Mouse (Mus musculus) intestine, postnatal 0 days (tissue): ENCODE measurements around the gene Ikbke. TPM values are rescaled to one million over a fixed set of nuclear protein-coding genes. Genes with fewer than 3 reads are reported as not detected.
A peak's percentile ranks its signal among the peaks of the same experiment; 100 is the strongest.

Experiments used
- ATAC-seq: fragments of 200-750 bp; cut with Nextera tagmentation; 2 replicates; pipeline ENCODE4 v1.8.0; 2017; ENCODE audit warnings: mild to moderate bottlenecking, moderate TSS enrichment, moderate library complexity
- H3K27ac ChIP-seq: fragments of 300-500 bp; sonication (generic); 2 replicates; pipeline ENCODE4 v1.5.1; 2014; ENCODE audit warnings: mild to moderate bottlenecking, low read depth, low read length, moderate library complexity
- H3K27me3 ChIP-seq: fragments of 300-500 bp; sonication (generic); replicated peaks from 2 replicates; pipeline ENCODE4 v1.6.1; 2014; ENCODE audit warnings: low read length, mixed read lengths; ENCODE audit not compliant: control insufficient read depth, insufficient read depth
- H3K36me3 ChIP-seq: fragments of 300-500 bp; sonication (generic); 2 replicates; pipeline ENCODE4 v1.6.1; 2014; ENCODE audit warnings: mild to moderate bottlenecking, moderate library complexity; ENCODE audit not compliant: control insufficient read depth, insufficient read depth
- H3K4me1 ChIP-seq: fragments of 300-500 bp; sonication (generic); replicated peaks from 2 replicates; pipeline ENCODE4 v1.6.1; 2014; ENCODE audit warnings: antibody characterized with exemption, low read length, mixed read lengths; ENCODE audit not compliant: control insufficient read depth, insufficient read depth
- H3K4me2 ChIP-seq: fragments of 300-500 bp; sonication (generic); replicated peaks from 2 replicates; pipeline ENCODE4 v1.6.1; 2014; ENCODE audit warnings: low read depth, mild to moderate bottlenecking, moderate library complexity
- H3K4me3 ChIP-seq: fragments of 300-500 bp; sonication (generic); 2 replicates; pipeline ENCODE4 v1.5.1; 2014; ENCODE audit warnings: low read depth, low read length
- H3K9ac ChIP-seq: fragments of 300-500 bp; sonication (generic); 2 replicates; pipeline ENCODE4 v1.6.1; 2014; ENCODE audit warnings: mild to moderate bottlenecking, low read depth, low read length
- H3K9me3 ChIP-seq: fragments of 300-500 bp; sonication (generic); 2 replicates; pipeline ENCODE4 v1.6.1; 2016; ENCODE audit warnings: mixed run types; ENCODE audit not compliant: control insufficient read depth
- CTCF ChIP-seq: sonication (generic); IDR thresholded peaks from 2 replicates; pipeline ENCODE4 v1.5.1; 2016; ENCODE audit warnings: low read depth, mild to moderate bottlenecking, control low read depth, antibody characterized with exemption, moderate library complexity
- WGBS: fragments of 180-500 bp; shearing (Covaris S2); extraction: QIAGEN DNeasy Blood & Tissue Kit; methylation state at CpG from one replicate; pipeline ENCODE4 v1.1.7; 2014; 5-methylcytosine and 5-hydroxymethylcytosine counted together
- polyA plus RNA-seq: library from polyadenylated mRNA; unstranded; fragments of >200 nt; fragmentation: Nextera tagmentation; extraction: Ambion mirVana; gene quantifications from 2 replicates; pipeline ENCODE4 v1.2.1, GENCODE M21; 2015

Gene Ikbke
- polyA plus RNA-seq, 1 experiment from 2014 or later, result 8.3 TPM

DNA sequence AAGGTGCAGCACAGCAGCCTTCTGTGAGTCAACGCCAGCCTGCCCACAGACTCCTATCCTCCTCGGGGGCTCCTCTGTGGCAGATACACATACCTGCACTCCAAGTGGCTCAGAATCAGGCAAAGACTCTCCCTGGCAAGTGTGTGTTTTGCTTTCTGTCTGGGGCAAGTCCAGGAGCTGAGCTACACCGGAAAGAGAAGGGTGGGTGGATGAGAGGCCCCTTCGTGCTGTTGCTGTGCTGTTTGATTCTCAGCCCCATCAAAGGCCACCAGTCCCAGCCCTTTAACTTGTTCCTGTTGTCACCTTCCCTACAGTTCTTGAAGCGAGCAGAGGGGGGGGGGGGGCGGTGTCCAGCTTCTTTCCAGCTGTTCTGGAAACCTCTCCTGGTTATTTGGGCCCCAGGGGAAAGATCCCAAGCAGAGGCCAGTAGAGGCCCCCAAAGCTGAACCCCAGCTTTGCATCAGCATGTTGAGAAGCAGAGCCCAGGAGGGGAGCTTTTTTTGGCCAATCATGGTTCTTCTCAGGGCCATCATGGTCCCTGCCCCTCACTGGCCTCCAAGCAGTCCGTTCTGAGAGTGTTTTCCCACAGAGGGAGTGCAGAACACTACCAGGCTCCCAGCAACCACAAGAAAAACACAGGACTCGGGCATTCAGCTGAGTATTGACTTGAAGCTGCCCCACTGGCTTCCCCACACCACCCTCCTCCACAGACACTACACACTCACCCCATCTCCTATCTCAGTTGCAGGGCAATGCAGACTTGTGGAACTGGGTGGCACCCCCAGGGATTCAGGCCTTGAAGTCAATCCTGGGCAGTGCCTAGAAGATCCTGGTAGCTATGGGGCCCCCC lies 575 bp downstream of the Ikbke start:
- no peak for ATAC-seq
- no peaks in the 10 kb centered on the region for H3K27me3 ChIP-seq

DNA sequence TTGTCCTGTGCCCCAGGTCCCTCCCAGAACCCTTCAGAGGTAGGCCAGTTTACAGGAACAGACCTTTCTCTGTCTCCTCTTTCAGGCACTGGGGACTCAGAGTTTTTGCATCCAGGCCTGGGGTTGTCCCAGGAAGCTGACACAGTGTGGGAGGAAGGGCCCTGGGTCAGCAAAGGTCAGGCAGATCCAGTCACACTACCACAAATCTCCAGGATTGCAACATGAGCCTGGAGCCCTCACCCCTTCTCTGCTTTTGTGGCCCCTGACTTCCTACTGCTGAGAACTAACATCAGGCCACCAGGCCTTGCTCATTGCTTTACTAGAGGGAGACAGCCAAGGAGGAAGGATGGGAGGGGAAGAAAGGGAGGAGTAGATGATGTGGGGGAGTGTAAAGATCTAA lies 2.6 kb downstream of the Ikbke start:
- H3K4me3 ChIP-seq, result no peak overlapping the region

More for the DNA sequence above, 575 bp downstream of the Ikbke start:
- no peaks in the 10 kb centered on the region for H3K36me3 ChIP-seq
- 34% methylated on average over 8 of the region's 8 CpGs for WGBS
- H3K4me3 ChIP-seq, result peak overlapping the region; percentile 44
- peak overlapping the region; percentile 68 for H3K4me2 ChIP-seq
- no peak for TF ChIP-seq CTCF
- H3K9me3 ChIP-seq, result no peaks in the 10 kb centered on the region
- H3K4me1 ChIP-seq, result peaks cover 8% of the 10 kb centered on the region; the same call in 1 of the 2 replicates
- H3K27ac ChIP-seq, result peak overlapping the region; percentile 54
- peak overlapping the region; percentile 45 for H3K9ac ChIP-seq

DNA sequence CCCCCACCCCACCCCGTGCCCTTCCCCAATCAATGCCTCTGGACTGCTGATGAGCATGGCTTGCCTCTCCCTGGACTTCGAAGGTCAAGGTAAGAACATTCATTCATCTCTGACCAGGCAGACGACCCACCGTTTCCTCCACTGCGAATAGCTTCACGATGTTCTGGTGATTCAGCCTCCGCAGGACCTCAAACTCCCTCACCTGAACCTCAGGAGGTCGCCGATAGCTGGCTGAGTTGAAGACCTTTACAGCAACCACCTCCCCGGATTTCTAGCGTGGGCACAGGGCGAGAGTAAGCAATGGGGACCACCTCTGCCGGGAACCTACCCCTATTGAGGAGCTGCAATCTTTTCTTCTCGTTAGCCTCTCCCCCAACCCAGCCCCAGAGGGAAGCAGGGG lies 3.8 kb downstream of the Ikbke start:
- peak overlapping the region; percentile 56 for H3K4me2 ChIP-seq
- H3K4me3 ChIP-seq, result peak overlapping the region; percentile 27
- no peak for TF ChIP-seq CTCF
- H3K27me3 ChIP-seq, result no peaks in the 10 kb centered on the region
- 68% methylated on average over 14 of the region's 14 CpGs for WGBS
- H3K4me1 ChIP-seq, result peaks cover 3% of the 10 kb centered on the region; the same call in 1 of the 2 replicates
- peaks cover 16% of the 10 kb centered on the region; the same call in 1 of the 2 replicates for H3K36me3 ChIP-seq
- H3K9ac ChIP-seq, result no peak overlapping the region
- no peak for ATAC-seq
- no peaks in the 10 kb centered on the region for H3K9me3 ChIP-seq
- peak overlapping the region; percentile 1; the same call in 1 of the 2 replicates for H3K27ac ChIP-seq

More for the DNA sequence above, 2.6 kb downstream of the Ikbke start:
- peaks cover 3% of the 10 kb centered on the region; the same call in 1 of the 2 replicates for H3K4me1 ChIP-seq
- H3K27me3 ChIP-seq, result no peaks in the 10 kb centered on the region
- no peaks in the 10 kb centered on the region for H3K9me3 ChIP-seq
- no peak for ATAC-seq
- H3K9ac ChIP-seq, result no peak overlapping the region
- no peak overlapping the region for H3K4me2 ChIP-seq
- TF ChIP-seq CTCF, result no peak
- peaks cover 16% of the 10 kb centered on the region; the same call in 1 of the 2 replicates for H3K36me3 ChIP-seq
- H3K27ac ChIP-seq, result no peak overlapping the region

DNA sequence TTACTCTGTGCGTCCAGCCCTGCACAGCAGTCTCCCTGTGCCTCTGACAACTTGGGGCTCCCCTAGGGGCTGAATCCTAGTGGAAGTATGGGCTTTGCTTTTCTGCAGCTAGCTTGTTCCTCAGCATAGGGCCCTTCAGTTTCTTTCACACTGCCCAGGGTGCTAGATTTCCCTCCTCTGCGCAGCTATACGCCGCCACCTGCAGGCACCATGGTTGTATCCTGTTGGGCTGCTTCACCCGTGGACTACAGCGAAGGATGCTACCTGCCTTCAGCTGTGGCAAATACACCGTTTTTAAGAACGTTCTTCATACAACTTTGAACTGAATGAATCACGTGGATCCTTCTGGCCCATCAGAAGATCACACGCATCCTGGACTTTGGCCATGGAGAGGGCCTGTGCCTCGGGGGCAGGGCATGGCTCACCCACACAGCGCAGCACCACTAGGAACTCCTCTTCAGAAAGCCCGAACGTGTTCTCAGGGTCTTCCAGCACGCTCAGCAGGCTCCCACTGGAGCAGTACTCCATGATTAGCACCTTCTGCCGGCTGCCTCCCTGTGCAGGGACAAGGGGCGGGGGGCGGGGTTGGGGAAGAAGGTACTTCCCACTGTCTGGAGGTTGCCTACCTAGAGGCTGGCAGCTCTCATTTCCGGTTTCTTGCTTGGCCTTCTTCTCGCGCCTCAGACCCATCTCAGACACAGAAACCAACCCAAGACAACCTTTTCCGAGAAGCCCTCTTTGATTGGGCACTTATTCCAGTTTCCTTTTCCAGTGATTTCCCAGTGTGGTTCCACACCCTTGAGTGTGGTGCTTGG lies 4.5 kb downstream of the Ikbke start:
- peaks cover 16% of the 10 kb centered on the region; the same call in 1 of the 2 replicates for H3K36me3 ChIP-seq
- no peaks in the 10 kb centered on the region for H3K9me3 ChIP-seq
- H3K9ac ChIP-seq, result peak overlapping the region; percentile 35; the same call in 1 of the 2 replicates
- peaks cover 3% of the 10 kb centered on the region; the same call in 1 of the 2 replicates for H3K4me1 ChIP-seq
- peak overlapping the region; percentile 27 for H3K4me3 ChIP-seq
- WGBS, result 28% methylated on average over 22 of the region's 22 CpGs
- H3K27me3 ChIP-seq, result no peaks in the 10 kb centered on the region
- peak overlapping the region; percentile 89 for H3K27ac ChIP-seq
- peak overlapping the region; percentile 56 for H3K4me2 ChIP-seq
- ATAC-seq, result peak; percentile 93
- TF ChIP-seq CTCF, result peak; percentile 52

DNA sequence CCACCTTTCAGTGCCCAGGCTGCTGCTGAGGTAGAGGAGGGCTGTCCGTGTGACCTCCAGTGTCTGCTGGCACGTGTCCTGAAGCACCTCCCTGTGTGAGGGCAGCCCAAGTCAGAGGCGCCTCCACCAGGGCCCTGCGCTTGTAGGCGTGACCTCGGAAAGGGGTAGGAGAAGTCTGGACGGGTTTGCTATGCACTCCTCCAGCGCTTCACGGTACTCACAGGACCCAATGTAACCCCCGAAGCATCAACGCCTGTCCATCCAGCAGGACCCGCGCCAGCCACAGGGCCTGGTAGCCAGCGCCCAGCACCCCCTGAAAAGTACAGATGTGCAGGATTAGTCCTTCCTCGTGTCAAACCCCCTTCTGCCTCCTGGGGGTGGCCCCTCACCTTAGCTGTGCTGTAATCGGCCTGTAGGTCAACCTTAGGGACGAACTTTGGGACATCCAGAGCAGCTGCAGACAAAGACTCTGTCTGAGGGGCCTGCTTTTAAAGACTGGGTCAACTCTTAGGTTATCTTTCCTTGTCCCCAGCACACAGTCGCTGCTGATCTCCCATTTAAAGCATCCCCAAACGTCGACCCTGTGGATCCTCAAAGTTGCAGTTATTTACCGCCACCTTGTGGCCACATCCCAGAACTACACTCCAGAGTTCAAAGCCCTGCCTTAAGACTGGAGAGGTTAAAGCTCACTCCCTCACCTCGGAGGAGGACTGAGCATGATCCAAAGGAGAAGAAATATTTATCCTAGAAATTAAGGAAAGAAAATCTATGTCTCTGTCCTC lies 9.4 kb downstream of the Ikbke start:
- Histone ChIP-seq H3K4me1 (no peaks in the 10 kb centered on the region), H3K4me2 (no peak overlapping the region), H3K27me3 (no peaks in the 10 kb centered on the region), H3K36me3 (peaks cover 40% of the 10 kb centered on the region), H3K4me3 (no peak overlapping the region), H3K9ac (no peak overlapping the region), H3K27ac (no peak overlapping the region), H3K9me3 (no peaks in the 10 kb centered on the region)
- TF ChIP-seq CTCF, result peak; percentile 92
- WGBS, result 51% methylated on average over 21 of the region's 22 CpGs
- ATAC-seq, result no peak
